Mouse (Mus musculus) adipocyte (in vitro differentiated cells): Measurements from ENCODE around the gene Sf3a2.

Source experiments
- DNase-seq: peaks from one replicate; pipeline ENCODE4 v3.0.0-alpha.2; 2016; ENCODE audit warnings: low spot score

Sf3a2 gene

DNA sequence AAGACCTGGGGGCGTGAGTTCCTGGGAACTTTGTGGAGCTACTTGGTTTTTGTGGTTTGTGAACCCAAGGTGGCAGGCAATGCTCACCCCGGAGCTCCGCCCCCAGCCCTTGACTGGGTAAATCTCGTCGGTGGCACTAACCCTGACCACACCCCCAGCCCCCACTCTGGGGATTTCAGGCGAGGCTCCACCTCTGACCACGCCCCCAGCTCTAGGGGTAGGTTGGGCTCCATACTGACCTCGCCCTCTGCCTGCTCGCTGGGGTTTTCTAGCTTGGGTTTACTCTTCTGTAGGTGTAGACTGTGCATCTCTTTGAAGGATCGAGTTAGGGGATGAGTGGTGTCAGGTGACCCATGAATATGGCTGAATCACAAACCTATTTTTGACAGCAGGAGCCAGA, 50.6 kb downstream of the Sf3a2 start:
- DNase-seq: no peak
